Mouse (Mus musculus) C2C12 (cell line): ENCODE data around the gene Ly6g.

ENCODE experiments used
- CEBPB ChIP-seq: IDR thresholded peaks from one replicate; pipeline ENCODE4 v1.6.1; 2011; ENCODE audit warnings: low read depth, mild to moderate bottlenecking, control low read depth, moderate library complexity
- CTCF ChIP-seq: IDR thresholded peaks from one replicate; pipeline ENCODE4 v1.5.1; 2011; ENCODE audit not compliant: control insufficient read depth, insufficient read depth, insufficient read length
- FOSL1 ChIP-seq: IDR thresholded peaks from one replicate; pipeline ENCODE4 v1.8.0; 2011; ENCODE audit warnings: mild to moderate bottlenecking, low read length; ENCODE audit not compliant: poor library complexity, insufficient read depth, severe bottlenecking
- MAX ChIP-seq: IDR thresholded peaks from one replicate; pipeline ENCODE4 v1.6.1; 2011; ENCODE audit warnings: mild to moderate bottlenecking, control low read depth
- MYOD1 ChIP-seq: IDR thresholded peaks from one replicate; pipeline ENCODE4 v1.6.1; 2011; ENCODE audit warnings: low read depth; ENCODE audit not compliant: control insufficient read depth, insufficient read length
- USF1 ChIP-seq: IDR thresholded peaks from one replicate; pipeline ENCODE4 v1.6.1; 2011; ENCODE audit warnings: low read depth, mild to moderate bottlenecking, control low read depth, moderate library complexity

- no peak for TF ChIP-seq CTCF
- no peak for TF ChIP-seq USF1
- TF ChIP-seq FOSL1 = no peak
- TF ChIP-seq CEBPB = no peak
- no peak for TF ChIP-seq MYOD1
- TF ChIP-seq MAX = no peak
Measured at GRCm38 (mm10) chr15:75154940-75155339, at the start of gene Ly6g.
